Mouse (Mus musculus) heart, adult 2 months (tissue): ENCODE results near the gene Zbtb34. TPM values are rescaled to one million over a fixed set of nuclear protein-coding genes. Genes with fewer than 3 reads are reported as not detected.

ENCODE experiments used
- DNase-seq, 2 experiments: peaks; one replicate each; pipeline ENCODE4 v3.0.0; 2021
- H3K27ac ChIP-seq: fragments of 200-600 bp; 2 replicates; pipeline ENCODE4 v1.8.1; 2022
- H3K27me3 ChIP-seq: fragments of 200-500 bp; 2 replicates; pipeline ENCODE4 v1.6.1; 2012; ENCODE audit warnings: mild to moderate bottlenecking, low read length, inconsistent platforms, mixed read lengths; ENCODE audit not compliant: control insufficient read depth, insufficient read depth
- H3K36me3 ChIP-seq: fragments of 200-500 bp; 2 replicates; pipeline ENCODE4 v1.6.1; 2012; ENCODE audit warnings: low read length, inconsistent platforms; ENCODE audit not compliant: control insufficient read depth, insufficient read depth
- H3K4me1 ChIP-seq: fragments of 200-500 bp; 2 replicates; pipeline ENCODE4 v1.6.1; 2011; ENCODE audit warnings: low read length; ENCODE audit not compliant: control insufficient read depth, insufficient read depth
- H3K4me3 ChIP-seq: fragments of 200-600 bp; 2 replicates; pipeline ENCODE4 v1.8.1; 2022
- H3K79me2 ChIP-seq: fragments of 200-500 bp; replicated peaks from 2 replicates; pipeline ENCODE4 v1.6.1; 2012; ENCODE audit warnings: mild to moderate bottlenecking, inconsistent platforms, low read length, moderate library complexity, mixed read lengths; ENCODE audit not compliant: control insufficient read depth, insufficient read depth
- H3K9ac ChIP-seq: fragments of 200-500 bp; 2 replicates; pipeline ENCODE4 v1.6.1; 2012; ENCODE audit warnings: low read depth, mild to moderate bottlenecking, control low read depth, inconsistent platforms, low read length, mixed read lengths
- CTCF ChIP-seq: fragments of 200-600 bp; IDR thresholded peaks from 2 replicates; pipeline ENCODE4 v1.8.1; 2022; ENCODE audit warnings: antibody characterized with exemption, mild to moderate bottlenecking, moderate library complexity
- EP300 ChIP-seq: fragments of 200-500 bp; IDR thresholded peaks from 2 replicates; pipeline ENCODE4 v1.6.1; 2011; ENCODE audit warnings: low read depth, low read length, control low read depth; ENCODE audit not compliant: insufficient read depth
- POLR2A ChIP-seq: fragments of 200-500 bp; IDR thresholded peaks from 2 replicates; pipeline ENCODE4 v1.6.1; 2011; ENCODE audit warnings: mild to moderate bottlenecking, low read depth, low read length, control low read depth; ENCODE audit not compliant: insufficient read depth
- WGBS: fragments of 180-500 bp; shearing (Covaris S2); methylation state at CpG from one replicate; pipeline ENCODE4 v1.1.7; 2018; 5-methylcytosine and 5-hydroxymethylcytosine counted together
- intact Hi-C: fragments of 180-260 bp; cut with DNase I; formaldehyde crosslinking; loops from one replicate; pipeline ENCODE4 v1.15.1; 2025
- polyA plus RNA-seq: library from polyadenylated mRNA; depleted of rRNA; stranded (reverse); fragments of >200 nt; gene quantifications from 2 replicates; pipeline ENCODE4 v1.2.3, GENCODE M21; 2012
- total RNA-seq, 2 experiments: library from RNA; stranded (reverse); gene quantifications; 2 replicates each; pipeline ENCODE4 v1.2.3; 2021

The Zbtb34 gene
- total and polyA plus RNA-seq, 3 experiments: 5.0 to 7.3 (median 5.7) TPM

- Histone ChIP-seq H3K4me1 (peaks cover 11% of the 10 kb centered on the region), H3K27ac (no peak overlapping the region), H3K36me3 (peaks cover 8% of the 10 kb centered on the region), H3K4me3 (no peak overlapping the region), H3K27me3 (no peaks in the 10 kb centered on the region), H3K9ac (no peak overlapping the region), H3K79me2 (peaks cover 4% of the 10 kb centered on the region)
- DNase-seq: no peak
- no peak for TF ChIP-seq EP300
- TF ChIP-seq POLR2A: no peak
- TF ChIP-seq CTCF: no peak
- WGBS: 58% methylated on average over 3 of the region's 3 CpGs
- intact Hi-C loops: no loop called here
Measured at GRCm38 (mm10) chr2:33456696-33457095, 25.6 kb upstream of the Zbtb34 start.

GRCm38 (mm10) chr2:33456242-33456641 lies 25.1 kb upstream of the Zbtb34 start:
- no peak overlapping the region for H3K27ac ChIP-seq
- peaks cover 8% of the 10 kb centered on the region for H3K36me3 ChIP-seq
- H3K4me1 ChIP-seq: peaks cover 11% of the 10 kb centered on the region
- WGBS: 92% methylated on average over 5 of the region's 5 CpGs
- H3K79me2 ChIP-seq: peaks cover 4% of the 10 kb centered on the region
- TF ChIP-seq EP300: no peak
- no peak for TF ChIP-seq CTCF
- TF ChIP-seq POLR2A: no peak
- H3K4me3 ChIP-seq: no peak overlapping the region
- intact Hi-C loops: no loop called here
- DNase-seq: no peak
- no peak overlapping the region for H3K9ac ChIP-seq
- H3K27me3 ChIP-seq: no peaks in the 10 kb centered on the region

- intact Hi-C loops: no loop called here
- DNase-seq: no peak
- TF ChIP-seq EP300: no peak
- no peak for TF ChIP-seq POLR2A
- no peak for TF ChIP-seq CTCF
- WGBS: 76% methylated on average over 3 of the region's 3 CpGs
- no peak overlapping the region for H3K27ac ChIP-seq
- H3K9ac ChIP-seq: no peak overlapping the region
- H3K4me1 ChIP-seq: peaks cover 11% of the 10 kb centered on the region
- peaks cover 4% of the 10 kb centered on the region for H3K79me2 ChIP-seq
- no peak overlapping the region for H3K4me3 ChIP-seq
- H3K27me3 ChIP-seq: no peaks in the 10 kb centered on the region
- peaks cover 8% of the 10 kb centered on the region for H3K36me3 ChIP-seq
Measured at GRCm38 (mm10) chr2:33455350-33455749, 24.2 kb upstream of the Zbtb34 start.

GRCm38 (mm10) chr2:33454816-33455215 lies 23.7 kb upstream of the Zbtb34 start:
- Histone ChIP-seq H3K36me3 (peaks cover 8% of the 10 kb centered on the region), H3K79me2 (peaks cover 5% of the 10 kb centered on the region), H3K4me3 (no peak overlapping the region), H3K9ac (no peak overlapping the region), H3K27ac (no peak overlapping the region), H3K4me1 (peaks cover 11% of the 10 kb centered on the region), H3K27me3 (no peaks in the 10 kb centered on the region)
- DNase-seq: no peak
- TF ChIP-seq EP300: no peak
- no peak for TF ChIP-seq CTCF
- TF ChIP-seq POLR2A: no peak
- intact Hi-C loops: no loop called here
- WGBS: 91% methylated on average over 8 of the region's 8 CpGs

- Histone ChIP-seq H3K4me3 (no peak overlapping the region), H3K79me2 (peaks cover 4% of the 10 kb centered on the region), H3K27me3 (no peaks in the 10 kb centered on the region), H3K27ac (no peak overlapping the region), H3K36me3 (peaks cover 7% of the 10 kb centered on the region), H3K9ac (no peak overlapping the region), H3K4me1 (peaks cover 11% of the 10 kb centered on the region)
- TF ChIP-seq EP300: no peak
- TF ChIP-seq CTCF: no peak
- no peak for TF ChIP-seq POLR2A
- intact Hi-C loops: no loop called here
- no peak for DNase-seq
- 69% methylated on average over 3 of the region's 3 CpGs for WGBS
Measured at GRCm38 (mm10) chr2:33453476-33453875, 22.4 kb upstream of the Zbtb34 start.

GRCm38 (mm10) chr2:33452721-33453120 lies 21.6 kb upstream of the Zbtb34 start:
- peaks cover 11% of the 10 kb centered on the region for H3K4me1 ChIP-seq
- no peaks in the 10 kb centered on the region for H3K27me3 ChIP-seq
- DNase-seq: no peak
- no peak overlapping the region for H3K9ac ChIP-seq
- H3K36me3 ChIP-seq: peaks cover 7% of the 10 kb centered on the region
- H3K27ac ChIP-seq: no peak overlapping the region
- no peak overlapping the region for H3K4me3 ChIP-seq
- no peak for TF ChIP-seq CTCF
- no peak for TF ChIP-seq EP300
- TF ChIP-seq POLR2A: no peak
- H3K79me2 ChIP-seq: peaks cover 4% of the 10 kb centered on the region
- WGBS: 82% methylated on average over 5 of the region's 5 CpGs
- intact Hi-C loops: no loop called here
